Mouse (Mus musculus): Measurements from ENCODE around the gene Olfr113. TPM values are rescaled to one million over a fixed set of nuclear protein-coding genes. Genes with fewer than 3 reads are reported as not detected.
"Not testable (repeated sequence)": the region's sequence is repeated elsewhere in the genome, so short reads cannot be mapped to it uniquely, and the experiment has no call there.

The Olfr113 gene
- not detected in 2 replicates for polyA plus RNA-seq (2015; fragmentation: Nextera tagmentation; extraction: Ambion mirVana)

DNA sequence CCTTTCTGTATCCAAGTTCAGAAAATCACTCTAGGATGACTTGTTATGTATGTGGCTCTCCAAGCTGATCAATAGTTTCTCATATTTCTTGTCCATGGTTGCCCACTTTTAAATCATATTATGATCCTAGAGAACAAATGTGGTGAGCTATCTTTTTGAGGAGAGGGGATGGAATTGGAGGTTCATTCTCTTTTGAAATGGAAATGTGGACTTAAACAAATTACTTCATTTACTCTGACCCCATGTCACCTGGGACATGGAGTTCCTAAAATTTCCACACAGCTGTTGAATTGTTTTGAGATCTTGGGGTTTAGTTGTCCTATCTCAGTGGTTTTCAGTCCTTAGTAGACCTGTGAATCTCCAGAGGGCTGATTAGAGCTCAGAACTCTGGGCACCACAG, at the start of gene Olfr113:
TSS of gene Olfr113 (minus strand) at position 101 of the 400 bp plus-strand sequence.
- no peak for ATAC-seq (ENCODE audit: insufficient number of reproducible peaks, low FRiP score, low TSS enrichment, low read depth)
- H3K4me2 ChIP-seq = no peak within 1 kb of the TSS
- no peak within 1 kb of the TSS for H3K4me3 ChIP-seq
- H3K9ac ChIP-seq = no peak within 1 kb of the TSS
- H3K27ac ChIP-seq = no peak within 1 kb of the TSS
- H3K27me3 ChIP-seq = no peaks in the 10 kb centered on the region
- H3K4me1 ChIP-seq = no peaks in the 10 kb centered on the region
- H3K36me3 ChIP-seq = no peaks in the 10 kb centered on the region
- no peaks in the 10 kb centered on the region for H3K9me3 ChIP-seq

GRCm38 (mm10) chr17:37627009-37627408, 49.5 kb upstream of the Olfr113 start, which contains the start of the genes Olfr115 and Olfr116:
Gene Olfr115 (minus strand): TSS chr17:37627109.
Gene Olfr116 (minus strand): TSS chr17:37627199.
- WGBS = 76% methylated on average over 2 of the region's 2 CpGs
- no peak within 1 kb of the TSS for H3K27ac ChIP-seq
- H3K27me3 ChIP-seq = no peaks in the 10 kb centered on the region
- no peaks in the 10 kb centered on the region for H3K9me3 ChIP-seq
- H3K4me1 ChIP-seq = no peaks in the 10 kb centered on the region
- H3K36me3 ChIP-seq = no peaks in the 10 kb centered on the region
- H3K9ac ChIP-seq = no peak within 1 kb of the TSS
- ATAC-seq (ENCODE audit: insufficient number of reproducible peaks, low FRiP score, low TSS enrichment, low read depth) = no peak
- H3K4me3 ChIP-seq = no peak within 1 kb of the TSS
- H3K4me2 ChIP-seq = no peak within 1 kb of the TSS

GRCm38 (mm10) chr17:37592643-37593042, 15.2 kb upstream of the Olfr113 start, which contains the start of gene Olfr114:
Gene Olfr114 (minus strand): TSS chr17:37592743.
- no peaks in the 10 kb centered on the region for H3K4me1 ChIP-seq
- no peak within 1 kb of the TSS for H3K4me3 ChIP-seq
- no peaks in the 10 kb centered on the region for H3K27me3 ChIP-seq
- ATAC-seq (ENCODE audit: insufficient number of reproducible peaks, low FRiP score, low TSS enrichment, low read depth) = no peak
- no peak within 1 kb of the TSS for H3K4me2 ChIP-seq
- H3K9me3 ChIP-seq = no peaks in the 10 kb centered on the region
- H3K36me3 ChIP-seq = no peaks in the 10 kb centered on the region
- H3K9ac ChIP-seq = no peak within 1 kb of the TSS
- H3K27ac ChIP-seq = no peak within 1 kb of the TSS

DNA sequence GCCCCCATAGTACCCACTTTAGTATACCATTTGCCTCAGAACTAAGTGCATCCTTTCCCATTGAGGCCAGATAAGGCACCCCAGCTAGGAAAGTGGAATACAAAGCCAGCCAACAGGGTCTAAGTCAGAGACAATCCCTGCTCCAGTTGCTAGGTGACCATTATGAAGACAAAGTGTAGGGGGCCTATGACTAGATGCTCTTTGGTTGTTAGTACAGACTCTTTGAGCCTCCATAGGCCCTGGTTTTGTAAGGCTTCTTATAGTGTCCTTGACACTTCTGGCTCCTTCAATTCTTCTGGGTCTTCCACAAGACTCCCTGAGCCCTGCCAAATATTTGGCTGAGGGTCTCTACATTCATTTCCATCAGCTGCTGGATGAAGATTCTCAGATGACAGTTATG, 8.1 kb downstream of the Olfr113 start, which contains the start of gene Olfr112:
TSS of gene Olfr112 (minus strand) at position 101 of the 400 bp plus-strand sequence.
- Histone ChIP-seq H3K36me3 (no peaks in the 10 kb centered on the region), H3K9ac (no peak within 1 kb of the TSS), H3K4me3 (no peak within 1 kb of the TSS), H3K27ac (no peak within 1 kb of the TSS), H3K4me1 (no peaks in the 10 kb centered on the region), H3K9me3 (no peaks in the 10 kb centered on the region), H3K27me3 (no peaks in the 10 kb centered on the region), H3K4me2 (no peak within 1 kb of the TSS)
- no peak for ATAC-seq (ENCODE audit: insufficient number of reproducible peaks, low FRiP score, low TSS enrichment, low read depth)

DNA sequence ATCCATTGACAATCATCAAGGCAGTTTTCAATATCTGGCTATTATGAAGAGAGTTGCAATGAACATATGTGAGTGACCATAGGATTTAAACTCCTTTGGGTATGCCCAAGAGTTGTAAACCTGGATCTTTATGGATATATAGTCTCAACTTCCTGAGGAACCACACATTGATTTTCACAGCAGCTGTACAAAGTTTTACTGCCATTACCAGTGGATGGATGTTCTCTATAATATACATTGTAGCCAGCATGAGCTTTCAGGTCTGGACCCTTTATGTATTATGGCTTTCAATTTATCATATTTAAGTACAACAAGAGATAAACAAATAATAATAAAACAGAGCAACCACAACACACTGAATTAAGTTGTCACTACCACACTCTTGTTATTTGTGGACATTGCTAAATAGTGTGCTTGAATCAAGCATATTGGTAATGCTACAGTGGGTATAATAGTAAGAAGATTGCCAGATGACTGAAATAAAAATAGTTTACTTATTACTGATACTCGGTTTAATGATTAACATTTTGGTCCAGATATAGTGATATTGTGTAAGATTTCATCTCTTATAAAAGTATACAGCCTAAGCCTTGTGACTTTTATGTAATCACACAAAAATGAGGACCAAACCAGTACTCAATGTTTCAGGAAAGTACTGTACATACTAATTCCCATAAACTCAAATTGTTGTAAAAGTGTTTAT, 18.4 kb downstream of the Olfr113 start:
- 58% methylated on average over 1 of the region's 1 CpGs for WGBS
- Histone ChIP-seq H3K9me3 (no peaks in the 10 kb centered on the region), H3K4me3 (no peak overlapping the region), H3K4me2 (no peak overlapping the region), H3K9ac (no peak overlapping the region), H3K4me1 (no peaks in the 10 kb centered on the region), H3K36me3 (no peaks in the 10 kb centered on the region), H3K27ac (no peak overlapping the region), H3K27me3 (no peaks in the 10 kb centered on the region)
- no peak for ATAC-seq (ENCODE audit: insufficient number of reproducible peaks, low FRiP score, low TSS enrichment, low read depth)

DNA sequence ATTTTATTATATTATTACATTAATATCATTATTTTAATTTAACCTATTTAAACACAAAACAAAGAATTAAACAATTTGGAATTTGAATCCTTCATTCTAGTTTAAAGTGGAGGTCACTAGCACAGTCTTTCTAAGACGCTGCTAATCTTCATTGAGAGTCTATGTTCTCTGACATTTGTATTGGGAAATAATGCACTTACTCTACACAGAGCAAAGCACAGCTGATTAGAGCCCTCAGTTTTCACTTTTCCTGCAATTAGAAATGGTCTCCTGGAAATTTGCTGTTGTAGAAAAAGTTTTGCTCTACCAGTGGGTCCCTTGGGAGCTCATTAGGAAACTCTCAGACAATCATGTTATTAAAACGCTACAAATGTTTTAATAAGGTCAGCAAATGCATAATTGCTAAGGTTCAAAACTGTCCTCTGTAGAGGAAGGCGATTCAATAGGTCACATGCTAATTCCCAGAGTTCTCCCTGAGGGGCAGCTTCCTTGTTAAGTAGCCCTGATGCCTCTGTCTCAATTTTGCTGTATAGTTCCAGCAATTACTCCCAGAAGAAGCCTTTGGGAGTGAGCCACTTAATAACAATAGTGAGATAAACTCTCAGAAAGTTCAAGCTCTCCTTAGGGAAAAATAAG, 33.5 kb downstream of the Olfr113 start:
- H3K36me3 ChIP-seq = no peaks in the 10 kb centered on the region
- 48% methylated on average over 3 of the region's 3 CpGs for WGBS
- no peaks in the 10 kb centered on the region for H3K9me3 ChIP-seq
- no peak overlapping the region for H3K9ac ChIP-seq
- no peak overlapping the region for H3K4me3 ChIP-seq
- ATAC-seq (ENCODE audit: insufficient number of reproducible peaks, low FRiP score, low TSS enrichment, low read depth) = no peak
- H3K4me2 ChIP-seq = no peak overlapping the region
- no peaks in the 10 kb centered on the region for H3K4me1 ChIP-seq
- H3K27me3 ChIP-seq = no peaks in the 10 kb centered on the region
- H3K27ac ChIP-seq = no peak overlapping the region

- no peak overlapping the region for H3K27ac ChIP-seq
- H3K4me3 ChIP-seq = no peak overlapping the region
- H3K36me3 ChIP-seq = no peaks in the 10 kb centered on the region
- WGBS = 77% methylated on average over 4 of the region's 4 CpGs
- no peaks in the 10 kb centered on the region for H3K4me1 ChIP-seq
- H3K27me3 ChIP-seq = no peaks in the 10 kb centered on the region
- H3K4me2 ChIP-seq = no peak overlapping the region
- no peak overlapping the region for H3K9ac ChIP-seq
- ATAC-seq (ENCODE audit: insufficient number of reproducible peaks, low FRiP score, low TSS enrichment, low read depth) = no peak
- no peaks in the 10 kb centered on the region for H3K9me3 ChIP-seq
These were observed 35.9 kb downstream of the Olfr113 start for GRCm38 (mm10) chr17:37541454-37542119.

DNA sequence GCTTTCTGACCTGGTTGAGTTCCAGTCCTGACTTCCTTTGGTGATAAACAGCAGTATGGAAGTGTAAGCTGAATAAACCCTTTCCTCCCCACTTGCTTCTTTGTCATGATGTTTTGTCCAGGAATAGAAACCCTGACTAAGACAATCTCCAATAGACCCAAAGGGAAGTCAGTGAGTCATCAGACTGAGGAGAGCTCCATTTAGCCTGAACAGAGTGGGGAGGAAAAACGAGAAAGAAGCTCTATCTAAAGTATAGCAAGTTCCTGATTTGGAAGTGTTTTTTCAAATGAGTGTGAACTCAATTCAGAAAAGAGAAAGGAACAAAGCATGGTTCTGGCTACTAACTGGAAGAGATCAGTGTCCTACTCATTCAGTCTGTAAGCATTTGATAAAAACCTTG, 39.0 kb downstream of the Olfr113 start:
- not testable (repeated sequence) for H3K9me3 ChIP-seq; H3K4me1 ChIP-seq; H3K27ac ChIP-seq; H3K27me3 ChIP-seq; H3K36me3 ChIP-seq; H3K9ac ChIP-seq; ATAC-seq (ENCODE audit: insufficient number of reproducible peaks, low FRiP score, low TSS enrichment, low read depth); H3K4me3 ChIP-seq; H3K4me2 ChIP-seq
- WGBS = 52% methylated on average over 1 of the region's 1 CpGs

DNA sequence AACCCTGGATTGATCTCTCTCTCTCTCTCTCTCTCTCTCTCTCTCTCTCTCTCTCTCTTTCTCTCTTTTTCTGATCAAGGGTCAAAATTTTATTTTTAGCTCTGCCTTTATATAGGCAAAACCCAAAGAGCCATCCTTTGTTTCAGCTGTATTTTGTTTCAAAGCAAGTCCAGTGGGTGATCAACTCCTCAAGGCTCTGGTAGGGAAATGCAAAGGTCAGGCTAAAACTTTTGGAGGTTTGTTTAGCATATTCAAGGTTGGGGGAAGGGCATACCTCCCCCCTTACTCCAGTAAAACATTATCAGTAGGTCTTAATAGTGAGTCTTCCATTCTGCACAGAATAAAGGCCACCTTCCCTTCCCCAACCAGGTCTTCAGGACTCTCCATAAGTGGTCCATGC, 42.3 kb downstream of the Olfr113 start:
- H3K4me3 ChIP-seq = no peak overlapping the region
- H3K4me2 ChIP-seq = no peak overlapping the region
- no peaks in the 10 kb centered on the region for H3K9me3 ChIP-seq
- no peaks in the 10 kb centered on the region for H3K27me3 ChIP-seq
- H3K9ac ChIP-seq = no peak overlapping the region
- ATAC-seq (ENCODE audit: insufficient number of reproducible peaks, low FRiP score, low TSS enrichment, low read depth) = no peak
- no peaks in the 10 kb centered on the region for H3K36me3 ChIP-seq
- no peaks in the 10 kb centered on the region for H3K4me1 ChIP-seq
- no peak overlapping the region for H3K27ac ChIP-seq

- not testable (repeated sequence) for H3K9me3 ChIP-seq; H3K27ac ChIP-seq; H3K4me2 ChIP-seq; H3K9ac ChIP-seq; H3K4me3 ChIP-seq; H3K4me1 ChIP-seq; H3K27me3 ChIP-seq; H3K36me3 ChIP-seq; ATAC-seq (ENCODE audit: insufficient number of reproducible peaks, low FRiP score, low TSS enrichment, low read depth)
- WGBS = 62% methylated on average over 1 of the region's 1 CpGs
These were observed 52.0 kb downstream of the Olfr113 start for GRCm38 (mm10) chr17:37525427-37525826.

DNA sequence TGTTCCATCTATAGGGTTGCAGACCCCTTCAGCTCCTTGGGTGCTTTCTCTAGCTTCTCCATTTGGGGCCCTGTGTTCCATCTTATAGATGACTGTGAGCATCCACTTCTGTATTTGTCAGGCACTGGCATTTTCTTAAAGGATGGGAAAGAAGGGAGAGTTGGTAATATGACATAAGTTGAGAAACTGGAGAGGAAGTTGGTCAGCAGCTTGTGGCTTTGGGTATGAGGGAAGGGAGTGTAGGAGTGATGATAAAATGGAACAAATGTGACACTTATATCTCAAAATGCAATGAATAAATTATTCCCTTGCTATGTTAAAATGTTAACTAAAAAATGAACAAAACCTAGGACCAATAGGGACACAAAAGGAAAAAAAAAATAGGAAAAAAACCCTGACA, 52.9 kb downstream of the Olfr113 start:
- H3K9ac ChIP-seq; H3K27ac ChIP-seq; H3K36me3 ChIP-seq; H3K4me3 ChIP-seq; H3K4me1 ChIP-seq; H3K4me2 ChIP-seq; H3K27me3 ChIP-seq; ATAC-seq (ENCODE audit: insufficient number of reproducible peaks, low FRiP score, low TSS enrichment, low read depth); H3K9me3 ChIP-seq: not testable (repeated sequence)
